Mouse (Mus musculus) ES-E14 (cell line): ENCODE measurements at regions not wholly inside any gene's neighbourhood (a gene's known extent, or its start where the extent isn't known, plus 50 kb on each side); places are given as distances from the start of the nearest gene placed in this dataset.

Experiments
- DNase-seq: peaks from one replicate; pipeline ENCODE4 v3.0.0-alpha.2; 2013; ENCODE audit warnings: low read depth, low spot score
- H3K27ac ChIP-seq: 2 replicates; pipeline ENCODE4 v1.5.1; 2012; ENCODE audit warnings: low read depth, mild to moderate bottlenecking, low read length, moderate library complexity, mixed read lengths; ENCODE audit not compliant: poor library complexity, insufficient read depth, severe bottlenecking
- H3K36me3 ChIP-seq: 2 replicates; pipeline ENCODE4 v1.6.1; 2012; ENCODE audit warnings: mild to moderate bottlenecking, low read length, moderate library complexity, mixed read lengths; ENCODE audit not compliant: control insufficient read depth, poor library complexity, insufficient read depth, severe bottlenecking
- H3K4me1 ChIP-seq, 2 experiments: fragments of 150-350 bp in 1 of 2; sonication (generic) in 1 of 2; 2 replicates each; pipeline ENCODE4 v1.6.1; 2012; ENCODE audit warnings: low read length in 2 of 2, mild to moderate bottlenecking in 1 of 2, mixed read lengths in 1 of 2; ENCODE audit not compliant: control insufficient read depth in 2 of 2, insufficient read depth in 2 of 2, poor library complexity in 1 of 2
- H3K4me3 ChIP-seq, 2 experiments: fragments of 150-350 bp in 1 of 2; sonication (generic) in 1 of 2; 2 replicates each; pipeline ENCODE4 v1.5.1; 2012; ENCODE audit warnings: low read length in 2 of 2, low read depth in 1 of 2, mild to moderate bottlenecking in 1 of 2, mixed read lengths in 1 of 2; ENCODE audit not compliant: insufficient read depth in 1 of 2, poor library complexity in 1 of 2, severe bottlenecking in 1 of 2
- H3K9ac ChIP-seq: 2 replicates; pipeline ENCODE4 v1.6.1; 2012; ENCODE audit warnings: low read depth, mild to moderate bottlenecking, low read length, mixed read lengths; ENCODE audit not compliant: poor library complexity, insufficient read depth, severe bottlenecking
- H3K9me3 ChIP-seq: fragments of 150-350 bp; sonication (generic); 2 replicates; pipeline ENCODE4 v1.6.1; 2012; ENCODE audit warnings: low read depth, mild to moderate bottlenecking, low read length; ENCODE audit not compliant: control insufficient read depth, insufficient read depth
- CHD2 ChIP-seq: IDR thresholded peaks from 2 replicates; pipeline ENCODE4 v1.6.1; 2014; ENCODE audit warnings: mild to moderate bottlenecking, low read depth, low read length, inconsistent platforms
- HCFC1 ChIP-seq: IDR thresholded peaks from 2 replicates; pipeline ENCODE4 v1.6.1; 2012; ENCODE audit warnings: low read length, inconsistent platforms, borderline replicate concordance; ENCODE audit not compliant: insufficient read depth
- MAFK ChIP-seq: IDR thresholded peaks from 2 replicates; pipeline ENCODE4 v1.6.1; 2014; ENCODE audit warnings: mild to moderate bottlenecking, low read depth, low read length, inconsistent platforms; ENCODE audit not compliant: insufficient read depth
- ZC3H11A ChIP-seq: IDR thresholded peaks from 2 replicates; pipeline ENCODE4 v1.6.1; 2012; ENCODE audit warnings: low read depth, mild to moderate bottlenecking, inconsistent platforms, low read length, borderline replicate concordance
- ZNF384 ChIP-seq: IDR thresholded peaks from 2 replicates; pipeline ENCODE4 v1.6.1; 2012; ENCODE audit warnings: low read depth, low read length, inconsistent platforms
- in situ Hi-C, 2 experiments: fragments of 600-800 bp; cut with MboI; formaldehyde crosslinking; loops; one replicate each; pipeline ENCODE4 v1.15.1; 2025; ENCODE audit warnings: low sequenced_read_pairs in 2 of 2, inconsistent platforms in 1 of 2; ENCODE audit not compliant: unreplicated experiment in 2 of 2

DNA sequence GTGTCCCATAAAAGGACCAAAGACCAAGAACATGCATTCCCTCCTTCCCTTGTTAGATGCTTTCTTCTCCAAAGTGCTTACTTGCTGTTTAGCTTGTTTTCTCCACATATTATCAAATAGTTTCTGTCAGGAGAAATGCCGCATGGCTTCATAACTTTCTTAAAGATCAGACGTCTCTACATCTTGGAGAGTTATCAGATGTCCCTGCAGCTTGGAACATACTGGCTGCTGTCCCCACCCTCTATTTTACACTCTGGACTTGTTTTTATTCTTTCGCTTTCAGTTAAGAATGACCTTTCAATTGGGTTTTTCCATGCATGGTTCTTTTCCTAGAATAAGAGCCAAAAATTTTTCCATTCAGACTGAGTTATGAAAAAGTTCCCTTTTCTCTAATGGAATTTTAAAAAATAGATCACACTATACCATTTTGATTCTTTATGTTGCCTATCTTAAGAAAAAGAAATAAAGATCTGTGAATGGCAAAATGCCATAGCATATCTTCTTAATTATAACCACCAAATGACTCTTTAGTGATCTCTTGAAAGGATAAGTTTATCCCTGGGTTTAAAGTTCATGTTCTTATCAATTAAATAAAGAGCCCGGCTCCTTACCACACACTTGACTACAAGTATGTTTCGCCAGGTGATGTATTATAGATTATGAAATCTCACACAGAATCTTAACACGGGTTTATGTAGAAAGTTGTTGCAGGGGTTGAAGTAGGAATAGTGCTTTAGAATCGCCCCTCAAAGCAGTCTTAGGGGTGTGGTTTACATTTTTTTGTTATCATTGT, 232.1 kb downstream of the Nfkbiz start:
- TF ChIP-seq CHD2 (no peak), ZC3H11A (no peak), MAFK (no peak), ZNF384 (no peak), HCFC1 (no peak)
- DNase-seq, result no peak
- Histone ChIP-seq H3K36me3 (no peaks in the 10 kb centered on the region), H3K4me3 (no peak overlapping the region), H3K4me1 (no peaks in the 10 kb centered on the region), H3K9me3 (no peaks in the 10 kb centered on the region), H3K27ac (no peak overlapping the region), H3K9ac (no peak overlapping the region)
- in situ Hi-C loops, result no loop called here

DNA sequence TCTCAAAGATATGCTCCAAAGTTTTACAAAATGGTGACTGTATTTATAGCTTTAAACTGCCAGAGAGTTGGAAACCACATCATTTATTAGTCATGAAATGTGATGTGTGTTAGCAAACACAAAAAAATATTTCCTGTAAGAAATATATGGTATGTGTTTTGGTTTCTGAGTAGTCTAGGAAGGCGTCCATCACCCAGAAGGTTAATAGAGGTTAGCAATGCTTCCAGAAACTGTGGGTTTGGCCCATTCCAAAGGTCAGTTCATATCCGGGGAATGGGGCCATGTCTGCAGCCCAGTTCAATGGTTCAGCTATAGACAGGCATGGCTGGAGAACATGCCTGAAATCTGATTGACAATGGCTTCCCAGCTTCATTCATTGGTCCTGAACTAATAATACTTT, 235.1 kb downstream of the Nfkbiz start:
- Histone ChIP-seq H3K9me3 (no peaks in the 10 kb centered on the region), H3K36me3 (no peaks in the 10 kb centered on the region), H3K4me3 (no peak overlapping the region), H3K27ac (no peak overlapping the region), H3K4me1 (no peaks in the 10 kb centered on the region), H3K9ac (no peak overlapping the region)
- no peak for DNase-seq
- in situ Hi-C loops, result no loop called here
- TF ChIP-seq ZNF384 (no peak), CHD2 (no peak), ZC3H11A (no peak), MAFK (no peak), HCFC1 (no peak)

DNA sequence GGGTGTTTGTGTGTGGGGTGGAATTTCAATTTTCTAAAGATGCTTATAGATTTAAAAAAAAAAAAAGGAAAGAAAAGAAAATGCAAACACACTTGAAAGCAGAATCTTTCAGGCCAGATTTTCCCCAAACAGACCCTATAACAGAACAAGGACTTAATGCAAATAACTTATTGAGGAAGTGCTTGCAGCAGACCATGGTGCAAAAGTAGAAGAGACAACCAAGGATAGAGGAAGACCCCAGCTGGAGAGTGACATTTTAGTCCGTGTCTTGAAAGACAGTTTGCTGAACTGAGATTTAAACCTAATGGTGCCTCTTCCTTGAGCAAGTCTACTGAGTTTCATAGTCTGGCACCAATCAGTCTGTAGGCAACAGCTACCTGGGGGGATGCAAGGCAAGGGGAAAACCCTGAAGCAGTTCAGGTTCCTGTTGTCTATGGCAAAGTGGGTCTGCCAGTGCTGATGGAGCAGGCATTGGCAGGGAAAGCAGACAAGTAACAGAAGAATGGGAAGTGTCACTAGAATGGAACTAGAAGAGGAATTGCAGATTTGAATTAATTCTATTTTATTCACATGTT, 249.2 kb downstream of the Nfkbiz start:
- Histone ChIP-seq H3K9ac (no peak overlapping the region), H3K36me3 (no peaks in the 10 kb centered on the region), H3K9me3 (no peaks in the 10 kb centered on the region), H3K27ac (no peak overlapping the region), H3K4me3 (no peak overlapping the region), H3K4me1 (no peaks in the 10 kb centered on the region)
- in situ Hi-C loops, result no loop called here
- TF ChIP-seq ZNF384 (no peak), CHD2 (no peak), MAFK (no peak), HCFC1 (no peak), ZC3H11A (no peak)
- no peak for DNase-seq

DNA sequence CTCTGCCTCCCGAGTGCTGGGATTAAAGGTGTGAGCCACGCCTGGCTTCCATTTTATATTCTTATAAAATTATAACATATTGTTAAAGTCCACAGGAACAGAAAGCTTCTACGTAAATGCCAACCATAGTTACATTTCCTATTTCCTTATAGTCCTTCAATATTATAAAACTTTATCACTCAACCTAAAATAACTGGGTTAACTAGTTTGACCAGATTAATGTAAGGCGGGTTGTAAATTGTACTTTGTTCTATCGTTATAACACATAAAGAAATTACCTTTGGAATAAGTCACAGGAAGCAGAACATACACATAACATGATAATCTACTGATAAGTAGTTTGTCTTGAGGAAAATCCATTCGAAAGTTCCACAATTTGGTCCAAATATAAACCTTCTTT, 251.6 kb downstream of the Nfkbiz start:
- Histone ChIP-seq H3K27ac (no peak overlapping the region), H3K4me1 (no peaks in the 10 kb centered on the region), H3K36me3 (no peaks in the 10 kb centered on the region), H3K4me3 (no peak overlapping the region), H3K9ac (no peak overlapping the region), H3K9me3 (no peaks in the 10 kb centered on the region)
- DNase-seq, result no peak
- in situ Hi-C loops, result no loop called here
- TF ChIP-seq HCFC1, result no peak
- no peak for TF ChIP-seq CHD2
- TF ChIP-seq ZNF384, result no peak
- TF ChIP-seq ZC3H11A, result no peak
- TF ChIP-seq MAFK, result no peak
